7 mouse cellular contexts compared by ENCODE assay signal in the genomic region with DNA sequence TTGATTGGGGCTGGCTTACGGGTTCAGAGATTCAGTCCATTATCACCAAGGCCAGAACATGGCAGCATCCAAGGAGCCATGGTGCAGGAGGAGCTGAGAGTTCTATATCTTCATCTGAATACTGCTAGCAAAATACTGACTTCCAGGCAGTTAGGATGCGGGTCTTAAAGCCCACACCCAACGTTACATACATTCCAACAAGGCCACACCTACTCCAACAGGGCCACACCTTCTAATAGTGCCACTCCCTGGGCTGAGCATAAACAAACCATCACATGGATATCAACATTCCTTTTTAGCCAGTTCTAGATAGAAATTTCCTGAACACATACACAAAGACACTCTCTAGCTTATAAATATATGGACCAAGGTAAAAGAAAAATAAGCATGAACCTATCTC. TPM values are rescaled to one million over a fixed set of nuclear protein-coding genes. Genes with fewer than 3 reads are reported as not detected.
DNase-seq lines count a peak whose midpoint lies in the region; ATAC-seq lines count a peak whose summit lies in the region.

A gene (minus strand): TSS at position 120 of the 400 bp plus-strand sequence.

- no peak for DNase-seq in thymus, postnatal 0 days (ENCODE audit: low spot score)
- no peak for DNase-seq in thymus, postnatal 36 days
- DNase-seq in hindbrain, embryonic 11.5 days (ENCODE audit: low spot score): no peak
- no peak for DNase-seq in natural killer cell, adult 2 months (ENCODE audit: low spot score in 2 of 2)
- DNase-seq in spleen, postnatal 14 days (ENCODE audit: low spot score in 2 of 2): no peak

- no peaks in the 10 kb centered on the region for H3K36me3 ChIP-seq in forebrain, embryonic 13.5 days (ENCODE audit: poor library complexity, severe bottlenecking)
- no peaks in the 10 kb centered on the region for H3K36me3 ChIP-seq in hindbrain, embryonic 11.5 days (ENCODE audit: control insufficient read depth, insufficient read depth, low read length)
- H3K36me3 ChIP-seq in liver, embryonic 15.5 days (replicated peaks): no peaks in the 10 kb centered on the region

- no peak for ATAC-seq in forebrain, embryonic 13.5 days
- no peak for ATAC-seq in hindbrain, embryonic 11.5 days (ENCODE audit: low FRiP score)
- no peak for ATAC-seq in liver, embryonic 15.5 days (ENCODE audit: insufficient read depth)

- H3K9ac ChIP-seq in forebrain, embryonic 13.5 days: no peak within 1 kb of the TSS
- no peak within 1 kb of the TSS for H3K9ac ChIP-seq in hindbrain, embryonic 11.5 days (ENCODE audit: low read depth, low read length)
- no peak within 1 kb of the TSS for H3K9ac ChIP-seq in liver, embryonic 15.5 days

- H3K27ac ChIP-seq in forebrain, embryonic 13.5 days: no peak within 1 kb of the TSS
- no peak within 1 kb of the TSS for H3K27ac ChIP-seq in hindbrain, embryonic 11.5 days (ENCODE audit: low read depth, low read length)
- no peak within 1 kb of the TSS; the same call in 1 of the 2 replicates for H3K27ac ChIP-seq in liver, embryonic 15.5 days (replicated peaks)

- no peaks in the 10 kb centered on the region; the same call in 1 of the 2 replicates for H3K4me1 ChIP-seq in forebrain, embryonic 13.5 days
- no peaks in the 10 kb centered on the region for H3K4me1 ChIP-seq in hindbrain, embryonic 11.5 days (replicated peaks; ENCODE audit: control insufficient read depth, insufficient read depth, low read length)
- H3K4me1 ChIP-seq in liver, embryonic 15.5 days (replicated peaks): peaks cover 42% of the 10 kb centered on the region

- no peaks in the 10 kb centered on the region for H3K9me3 ChIP-seq in forebrain, embryonic 13.5 days (replicated peaks)
- no peaks in the 10 kb centered on the region for H3K9me3 ChIP-seq in hindbrain, embryonic 11.5 days (ENCODE audit: control insufficient read depth, low read length)
- no peaks in the 10 kb centered on the region for H3K9me3 ChIP-seq in liver, embryonic 15.5 days (replicated peaks)

- 86% methylated on average over 3 of the region's 3 CpGs for WGBS in forebrain, embryonic 13.5 days
- WGBS in hindbrain, embryonic 11.5 days: 88% methylated on average over 3 of the region's 3 CpGs
- 66% methylated on average over 3 of the region's 3 CpGs for WGBS in liver, embryonic 15.5 days (ENCODE audit: insufficient replicate concordance)

- no peaks in the 10 kb centered on the region for H3K27me3 ChIP-seq in forebrain, embryonic 13.5 days
- no peaks in the 10 kb centered on the region for H3K27me3 ChIP-seq in hindbrain, embryonic 11.5 days (ENCODE audit: control insufficient read depth, insufficient read depth, low read length)
- H3K27me3 ChIP-seq in liver, embryonic 15.5 days: no peaks in the 10 kb centered on the region

- H3K4me2 ChIP-seq in forebrain, embryonic 13.5 days: no peak within 1 kb of the TSS
- no peak within 1 kb of the TSS for H3K4me2 ChIP-seq in hindbrain, embryonic 11.5 days (replicated peaks; ENCODE audit: low read depth, low read length)
- H3K4me2 ChIP-seq in liver, embryonic 15.5 days: no peak within 1 kb of the TSS

- no peak within 1 kb of the TSS for H3K4me3 ChIP-seq in forebrain, embryonic 13.5 days
- H3K4me3 ChIP-seq in hindbrain, embryonic 11.5 days (ENCODE audit: low read depth, low read length): no peak within 1 kb of the TSS
- H3K4me3 ChIP-seq in liver, embryonic 15.5 days (replicated peaks): no peak within 1 kb of the TSS

RNA-seq across cellular contexts. Expression of the gene that starts here (rescaled TPM):
- polyA plus RNA-seq in thymus, postnatal 0 days (2015; fragmentation: Nextera tagmentation; extraction: Ambion mirVana): 46.7 and 47.4 TPM in 2 replicates
- polyA plus RNA-seq in forebrain, embryonic 13.5 days (2015; fragmentation: Nextera tagmentation; extraction: Ambion mirVana): 19.6 and 22.0 TPM in 2 replicates
- polyA plus RNA-seq in hindbrain, embryonic 11.5 days (2014; fragmentation: Nextera tagmentation; extraction: Ambion mirVana): 20.2 and 21.2 TPM in 2 replicates
- 13.3 and 15.6 TPM in 2 replicates for polyA plus RNA-seq in liver, embryonic 15.5 days (2015; fragmentation: Nextera tagmentation; extraction: Ambion mirVana)
